Mouse (Mus musculus) liver, embryonic 11.5 days (tissue): ENCODE results near the gene D430041D05Rik. TPM values are rescaled to one million over a fixed set of nuclear protein-coding genes. Genes with fewer than 3 reads are reported as not detected.

Experiments
- ATAC-seq: fragments of 200-750 bp; cut with Nextera tagmentation; replicated peaks from 2 replicates; pipeline ENCODE4 v1.8.0; 2017; ENCODE audit warnings: moderate number of reproducible peaks, mild to moderate bottlenecking, moderate TSS enrichment, moderate library complexity; ENCODE audit not compliant: low FRiP score
- DNase-seq: peaks from one replicate; pipeline ENCODE4 v3.0.0-alpha.2; 2017; ENCODE audit warnings: low spot score
- H3K27ac ChIP-seq: fragments of 300-500 bp; sonication (generic); 2 replicates; pipeline ENCODE4 v1.5.1; 2014; ENCODE audit warnings: mild to moderate bottlenecking, low read depth, low read length, control low read depth
- H3K27me3 ChIP-seq: fragments of 300-500 bp; sonication (generic); replicated peaks from 2 replicates; pipeline ENCODE4 v1.6.1; 2014; ENCODE audit warnings: low read length, mixed read lengths; ENCODE audit not compliant: control insufficient read depth, insufficient read depth
- H3K36me3 ChIP-seq: fragments of 300-500 bp; sonication (generic); 2 replicates; pipeline ENCODE4 v1.6.1; 2014; ENCODE audit warnings: mild to moderate bottlenecking, low read length, moderate library complexity, mixed read lengths; ENCODE audit not compliant: control insufficient read depth, insufficient read depth
- H3K4me1 ChIP-seq: fragments of 300-500 bp; sonication (generic); replicated peaks from 2 replicates; pipeline ENCODE4 v1.6.1; 2014; ENCODE audit warnings: low read length, mixed read lengths; ENCODE audit not compliant: control insufficient read depth, insufficient read depth
- H3K4me2 ChIP-seq: fragments of 300-500 bp; sonication (generic); 2 replicates; pipeline ENCODE4 v1.6.1; 2014; ENCODE audit warnings: mild to moderate bottlenecking, control low read depth, moderate library complexity
- H3K4me3 ChIP-seq: fragments of 300-500 bp; sonication (generic); 2 replicates; pipeline ENCODE4 v1.5.1; 2014; ENCODE audit warnings: low read depth, low read length, control low read depth
- H3K9ac ChIP-seq: fragments of 300-500 bp; sonication (generic); 2 replicates; pipeline ENCODE4 v1.6.1; 2014; ENCODE audit warnings: low read depth, low read length, control low read depth
- H3K9me3 ChIP-seq: fragments of 300-500 bp; sonication (generic); 2 replicates; pipeline ENCODE4 v1.6.1; 2016; ENCODE audit warnings: low read length, inconsistent platforms, mixed read lengths; ENCODE audit not compliant: control insufficient read depth
- WGBS: fragments of 180-500 bp; shearing (Covaris S2); extraction: QIAGEN DNeasy Blood & Tissue Kit; methylation state at CpG from one replicate; pipeline ENCODE4 v1.1.7; 2014; 5-methylcytosine and 5-hydroxymethylcytosine counted together
- polyA plus RNA-seq: library from polyadenylated mRNA; unstranded; fragments of >200 nt; fragmentation: Nextera tagmentation; extraction: Ambion mirVana; gene quantifications from 2 replicates; pipeline ENCODE4 v1.2.1, GENCODE M21; 2014

Gene D430041D05Rik
- polyA plus RNA-seq, 1 experiment from 2014 or later, result 0.16 TPM

GRCm38 (mm10) chr2:104183246-104183845, 227.5 kb downstream of the D430041D05Rik start:
- 52% methylated on average over 5 of the region's 5 CpGs for WGBS
- Histone ChIP-seq H3K9me3 (no peaks in the 10 kb centered on the region), H3K27me3 (no peaks in the 10 kb centered on the region; the same call in 1 of the 2 replicates), H3K4me3 (no peak overlapping the region), H3K4me2 (no peak overlapping the region), H3K36me3 (no peaks in the 10 kb centered on the region), H3K27ac (no peak overlapping the region), H3K4me1 (no peaks in the 10 kb centered on the region), H3K9ac (no peak overlapping the region)
- ATAC-seq (no peak), DNase-seq (no peak)

- Histone ChIP-seq H3K9me3 (no peaks in the 10 kb centered on the region), H3K4me1 (peaks cover 10% of the 10 kb centered on the region), H3K27ac (no peak overlapping the region), H3K4me3 (no peak overlapping the region), H3K27me3 (peaks cover 4% of the 10 kb centered on the region), H3K9ac (no peak overlapping the region), H3K4me2 (no peak overlapping the region), H3K36me3 (no peaks in the 10 kb centered on the region)
- 41% methylated on average over 8 of the region's 8 CpGs for WGBS
- DNase-seq (no peak), ATAC-seq (no peak)
Measured at GRCm38 (mm10) chr2:104179636-104180035, 231.2 kb downstream of the D430041D05Rik start.

- H3K4me3 ChIP-seq, result no peak overlapping the region
- peaks cover 10% of the 10 kb centered on the region for H3K4me1 ChIP-seq
- no peak for DNase-seq
- WGBS, result 47% methylated on average over 4 of the region's 4 CpGs
- H3K9ac ChIP-seq, result no peak overlapping the region
- no peaks in the 10 kb centered on the region for H3K9me3 ChIP-seq
- no peak for ATAC-seq
- no peak overlapping the region for H3K27ac ChIP-seq
- no peaks in the 10 kb centered on the region for H3K36me3 ChIP-seq
- H3K4me2 ChIP-seq, result no peak overlapping the region
- peaks cover 4% of the 10 kb centered on the region for H3K27me3 ChIP-seq
Measured at GRCm38 (mm10) chr2:104178251-104178650, 232.6 kb downstream of the D430041D05Rik start.

GRCm38 (mm10) chr2:104176979-104177704, 233.7 kb downstream of the D430041D05Rik start:
- Histone ChIP-seq H3K27ac (peak overlapping the region; percentile 48; the same call in 1 of the 2 replicates), H3K4me2 (no peak overlapping the region), H3K27me3 (peaks cover 4% of the 10 kb centered on the region), H3K4me1 (peaks cover 10% of the 10 kb centered on the region), H3K9me3 (no peaks in the 10 kb centered on the region), H3K36me3 (no peaks in the 10 kb centered on the region), H3K9ac (no peak overlapping the region), H3K4me3 (no peak overlapping the region)
- DNase-seq (peak; percentile 43), ATAC-seq (peak; percentile 31; the same call in 1 of the 2 replicates)
- 27% methylated on average over 13 of the region's 13 CpGs for WGBS

GRCm38 (mm10) chr2:104176166-104176978, 234.4 kb downstream of the D430041D05Rik start:
- Histone ChIP-seq H3K9ac (no peak overlapping the region), H3K4me1 (peaks cover 10% of the 10 kb centered on the region), H3K27me3 (peaks cover 9% of the 10 kb centered on the region), H3K4me3 (no peak overlapping the region), H3K36me3 (no peaks in the 10 kb centered on the region), H3K27ac (peak overlapping the region; percentile 48; the same call in 1 of the 2 replicates), H3K4me2 (no peak overlapping the region), H3K9me3 (no peaks in the 10 kb centered on the region)
- DNase-seq (no peak), ATAC-seq (no peak)
- 60% methylated on average over 17 of the region's 17 CpGs for WGBS

GRCm38 (mm10) chr2:104175476-104176165, 235.2 kb downstream of the D430041D05Rik start:
- H3K27ac ChIP-seq, result no peak overlapping the region
- H3K36me3 ChIP-seq, result no peaks in the 10 kb centered on the region
- no peak overlapping the region for H3K4me2 ChIP-seq
- no peak overlapping the region for H3K4me3 ChIP-seq
- H3K9ac ChIP-seq, result no peak overlapping the region
- ATAC-seq (no peak), DNase-seq (no peak)
- WGBS, result 81% methylated on average over 9 of the region's 9 CpGs
- H3K9me3 ChIP-seq, result no peaks in the 10 kb centered on the region
- H3K27me3 ChIP-seq, result peaks cover 9% of the 10 kb centered on the region
- peaks cover 10% of the 10 kb centered on the region for H3K4me1 ChIP-seq

GRCm38 (mm10) chr2:104173431-104173830, 237.4 kb downstream of the D430041D05Rik start:
- Histone ChIP-seq H3K4me2 (no peak overlapping the region), H3K27me3 (peaks cover 13% of the 10 kb centered on the region), H3K4me1 (peaks cover 10% of the 10 kb centered on the region), H3K4me3 (no peak overlapping the region), H3K9ac (no peak overlapping the region), H3K27ac (no peak overlapping the region), H3K36me3 (no peaks in the 10 kb centered on the region), H3K9me3 (no peaks in the 10 kb centered on the region)
- DNase-seq (no peak), ATAC-seq (no peak)
- WGBS, result 84% methylated on average over 3 of the region's 3 CpGs

- Histone ChIP-seq H3K4me1 (peaks cover 9% of the 10 kb centered on the region), H3K4me3 (no peak overlapping the region), H3K9ac (no peak overlapping the region), H3K36me3 (no peaks in the 10 kb centered on the region), H3K27me3 (peaks cover 13% of the 10 kb centered on the region), H3K27ac (no peak overlapping the region), H3K9me3 (no peaks in the 10 kb centered on the region), H3K4me2 (no peak overlapping the region)
- ATAC-seq, result no peak
- DNase-seq, result no peak
- 42% methylated on average over 11 of the region's 11 CpGs for WGBS
Measured at GRCm38 (mm10) chr2:104172695-104173348, 238.0 kb downstream of the D430041D05Rik start.
